Mouse (Mus musculus) G1E-ER4 (cell line): ENCODE data around the gene Adsl. TPM values are rescaled to one million over a fixed set of nuclear protein-coding genes. Genes with fewer than 3 reads are reported as not detected.

Experiments
- GATA1 ChIP-seq: IDR thresholded peaks from one replicate; pipeline ENCODE4 v1.8.0; 2012; ENCODE audit warnings: low read length, inconsistent platforms
- polyA plus RNA-seq: library from polyadenylated mRNA; stranded (reverse); fragments of >175 nt; gene quantifications from 2 replicates; pipeline ENCODE4 v1.2.3, GENCODE M21; 2012

Gene Adsl
- polyA plus RNA-seq, 1 experiment: 30.3 TPM

GRCm38 (mm10) chr15:80934841-80935240 lies 13.4 kb upstream of the Adsl start:
- TF ChIP-seq GATA1: no peak

GRCm38 (mm10) chr15:80936686-80937085 lies 11.6 kb upstream of the Adsl start:
- TF ChIP-seq GATA1: no peak

- TF ChIP-seq GATA1: no peak
Observed at GRCm38 (mm10) chr15:80938615-80939014, 9.7 kb upstream of the Adsl start.

GRCm38 (mm10) chr15:80939401-80939800 lies 8.9 kb upstream of the Adsl start:
- no peak for TF ChIP-seq GATA1

GRCm38 (mm10) chr15:80941468-80942040 lies 6.7 kb upstream of the Adsl start:
- TF ChIP-seq GATA1: no peak

- TF ChIP-seq GATA1: no peak
Observed at GRCm38 (mm10) chr15:80945851-80946250, 2.4 kb upstream of the Adsl start.

GRCm38 (mm10) chr15:80949431-80949830 lies 1.1 kb downstream of the Adsl start:
- no peak for TF ChIP-seq GATA1

- TF ChIP-seq GATA1: no peak
Observed at GRCm38 (mm10) chr15:80950055-80950454, 1.8 kb downstream of the Adsl start.

GRCm38 (mm10) chr15:80953971-80954370 lies 5.7 kb downstream of the Adsl start:
- TF ChIP-seq GATA1: no peak

GRCm38 (mm10) chr15:80954861-80955260 lies 6.6 kb downstream of the Adsl start:
- TF ChIP-seq GATA1: no peak

- no peak for TF ChIP-seq GATA1
Observed at GRCm38 (mm10) chr15:80955836-80956438, 7.6 kb downstream of the Adsl start.

GRCm38 (mm10) chr15:80969371-80969770 lies 21.1 kb downstream of the Adsl start:
- no peak for TF ChIP-seq GATA1

- TF ChIP-seq GATA1: no peak
Observed at GRCm38 (mm10) chr15:80974311-80974710, 26.0 kb downstream of the Adsl start.

GRCm38 (mm10) chr15:80975666-80976065 lies 27.4 kb downstream of the Adsl start:
- TF ChIP-seq GATA1: no peak

GRCm38 (mm10) chr15:80977620-80978334 lies 29.5 kb downstream of the Adsl start, which contains the start of gene Sgsm3:
Sgsm3 (plus strand) TSS chr15:80977765.
- TF ChIP-seq GATA1: no peak

- no peak for TF ChIP-seq GATA1
Observed at GRCm38 (mm10) chr15:80979611-80980010, 31.3 kb downstream of the Adsl start.

GRCm38 (mm10) chr15:80981176-80981575 lies 32.9 kb downstream of the Adsl start:
- no peak for TF ChIP-seq GATA1
